Mouse (Mus musculus): ENCODE data around the gene Rpn2.

The Rpn2 gene

DNA sequence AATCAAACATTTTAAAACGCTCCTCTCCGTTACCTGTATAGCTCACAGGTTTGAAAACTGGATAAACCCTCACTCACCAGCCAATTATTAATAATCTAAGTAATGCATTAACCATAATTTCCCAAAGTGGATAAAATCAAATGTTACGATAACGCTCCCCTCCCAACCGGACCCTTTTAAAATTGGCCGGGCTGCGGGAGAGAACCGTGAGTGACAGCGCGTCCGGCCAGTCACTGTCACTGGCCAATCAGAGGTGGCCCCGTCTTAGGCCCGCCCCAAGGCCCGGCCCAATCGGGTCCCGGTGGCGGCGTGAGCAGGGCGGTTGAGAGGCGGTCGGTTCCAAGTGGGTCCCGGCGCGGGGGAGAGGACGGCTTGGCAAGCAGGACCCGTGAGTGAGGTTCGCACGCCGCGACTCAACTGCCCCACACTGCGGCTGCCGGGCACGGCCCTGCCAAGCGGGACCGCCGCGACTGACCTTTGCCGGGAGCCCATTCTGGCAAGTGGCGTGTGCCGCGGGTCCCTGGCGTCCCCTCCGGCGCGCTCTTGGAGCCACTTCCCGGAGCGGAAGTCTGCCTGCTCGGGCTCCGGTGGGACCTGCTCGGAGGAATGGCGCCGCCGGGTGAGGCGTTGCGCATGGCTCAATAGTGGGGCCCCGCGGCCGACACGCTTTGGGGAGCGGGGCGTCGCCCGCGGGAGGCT lies at the start of gene Rpn2:
Gene Rpn2, plus strand, starts transcription at position 301 of the 699 bp plus-strand sequence.
- DNase-seq (ENCODE audit: low read depth), result peak; percentile 96

DNA sequence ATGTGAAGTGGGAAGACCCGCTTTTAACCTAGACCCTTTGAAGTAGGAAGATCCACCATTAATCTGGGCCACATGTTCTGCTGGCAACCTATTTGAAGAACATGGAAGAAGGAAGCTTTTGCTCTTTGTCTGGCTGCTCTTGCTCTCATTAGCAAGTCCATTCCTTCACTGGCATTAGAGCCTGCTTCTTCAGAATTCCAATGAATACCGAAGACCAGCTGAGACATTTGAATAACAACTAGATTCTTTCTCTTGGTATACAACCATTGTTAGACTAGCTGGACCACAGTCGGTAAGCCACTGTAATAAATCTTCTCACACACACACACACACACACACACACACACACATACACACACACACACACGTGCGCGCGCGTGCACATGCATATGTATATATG lies 42.9 kb upstream of the Rpn2 start:
- DNase-seq (ENCODE audit: low read depth), result no peak

DNA sequence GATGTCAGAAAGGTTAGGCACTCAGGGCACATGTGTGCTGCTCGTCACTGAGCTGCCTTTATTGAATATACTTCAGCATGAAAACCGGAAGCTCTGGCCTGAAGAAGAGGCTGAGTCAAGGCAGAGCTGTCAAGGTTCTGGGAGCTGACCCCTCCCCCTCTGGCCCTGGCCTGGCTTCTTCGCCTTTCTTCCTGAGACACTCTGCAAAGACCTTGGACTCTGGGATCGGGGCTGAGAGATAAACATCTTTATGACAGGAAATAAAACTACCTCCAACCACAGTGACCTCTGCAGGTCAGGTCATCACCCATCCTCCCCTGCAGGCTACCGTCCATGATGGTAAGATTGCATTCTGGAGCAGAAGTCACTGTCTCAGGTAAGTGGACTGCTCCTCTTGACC lies 33.8 kb upstream of the Rpn2 start:
- DNase-seq (ENCODE audit: low read depth), result peak; percentile 17

DNA sequence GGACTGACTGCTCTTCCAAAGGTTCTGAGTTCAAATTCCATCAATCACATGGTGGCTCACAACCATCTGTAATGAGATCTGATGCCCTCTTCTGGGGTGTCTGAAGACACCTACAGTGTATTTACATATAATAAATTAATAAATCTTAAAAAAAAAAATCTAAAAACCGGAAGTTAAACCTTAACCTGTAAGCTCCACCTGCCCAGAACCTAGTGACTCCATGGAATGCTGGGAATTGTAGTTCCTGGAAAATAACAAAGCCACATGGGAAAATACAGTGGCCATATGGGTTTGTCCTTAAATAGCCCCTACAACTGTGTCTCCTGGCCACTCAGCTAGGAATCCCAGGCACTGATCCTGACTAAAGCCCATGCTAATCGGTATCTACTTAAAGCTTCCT lies 33.2 kb upstream of the Rpn2 start:
- no peak for DNase-seq (ENCODE audit: low read depth)

DNA sequence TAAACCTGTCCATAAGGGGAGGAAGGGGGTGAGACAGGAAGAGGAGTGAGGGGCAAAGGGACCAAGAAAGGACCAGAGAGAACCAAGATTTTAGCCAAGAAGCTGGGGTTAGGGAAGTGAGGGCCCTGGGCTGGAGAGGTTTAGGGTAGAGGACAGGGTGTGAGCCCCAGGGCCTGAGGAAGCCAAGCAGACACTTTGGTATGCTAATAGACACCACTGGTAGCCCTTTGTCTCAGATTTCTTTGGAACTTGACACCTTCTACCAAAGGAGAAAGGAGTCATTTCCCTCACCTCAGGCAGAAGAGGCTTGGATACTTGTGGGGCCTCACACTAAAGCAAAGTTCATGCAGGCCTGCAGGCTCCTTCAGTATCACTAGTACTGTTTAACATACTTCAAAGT lies 30.7 kb upstream of the Rpn2 start:
- DNase-seq (ENCODE audit: low read depth), result no peak

DNA sequence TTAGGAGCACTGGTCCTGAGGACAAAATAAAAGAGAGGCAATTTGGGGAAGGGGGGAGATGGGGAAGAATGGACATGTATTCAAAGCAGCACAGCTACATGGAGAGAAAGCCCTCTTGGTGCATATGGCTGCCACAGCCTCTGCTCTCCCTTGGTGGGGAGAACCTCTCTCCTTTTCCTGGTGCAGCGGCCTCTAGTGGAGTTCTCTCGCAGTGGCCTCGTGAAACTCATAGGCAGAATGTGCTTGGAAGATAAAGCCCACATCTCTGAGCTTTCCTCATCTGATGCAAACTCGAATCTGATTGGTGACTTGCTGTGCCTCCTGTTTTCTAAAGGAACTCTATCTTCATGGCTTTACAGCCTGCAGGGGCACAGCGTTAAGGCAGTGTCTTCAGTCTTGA lies 19.1 kb upstream of the Rpn2 start:
- DNase-seq (ENCODE audit: low read depth), result peak; percentile 76

DNA sequence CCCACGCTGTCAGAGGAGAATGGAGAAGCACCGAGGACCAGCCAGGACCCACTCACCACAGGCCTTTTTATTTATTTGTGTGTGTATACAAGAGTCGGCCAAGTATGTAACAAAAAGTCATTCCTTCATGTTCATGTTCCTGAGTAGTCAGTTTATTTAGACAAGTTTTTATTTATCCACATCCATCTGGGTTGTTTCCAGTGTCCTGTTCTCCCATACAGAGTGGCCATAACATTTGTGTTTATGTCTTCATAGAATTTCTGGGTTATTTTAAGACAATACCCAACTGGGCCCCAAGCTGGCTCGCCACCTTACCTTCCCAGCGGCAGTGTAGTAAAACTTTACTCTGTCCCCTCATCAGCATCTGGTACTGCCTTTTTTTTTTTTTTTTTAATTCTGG lies 16.9 kb upstream of the Rpn2 start:
- no peak for DNase-seq (ENCODE audit: low read depth)

DNA sequence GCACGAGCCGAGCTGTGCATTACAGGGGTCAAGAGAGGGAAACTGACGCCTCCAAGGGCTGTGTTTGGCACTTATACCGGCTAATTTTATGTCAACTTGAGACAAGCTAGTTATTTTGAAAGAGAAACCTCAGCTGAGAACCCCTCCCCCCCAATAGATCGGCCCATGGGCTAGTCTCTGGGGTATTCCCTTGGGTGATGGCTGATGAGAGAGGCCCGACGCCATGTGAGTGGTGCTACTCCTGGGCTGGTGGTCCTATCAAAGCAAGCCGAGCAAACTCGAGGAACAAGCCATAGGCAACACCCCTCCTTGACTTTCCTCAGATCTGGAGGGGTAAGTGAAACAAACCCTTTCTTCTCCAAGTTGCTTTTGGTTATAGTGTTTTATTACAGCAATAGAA lies 16.3 kb upstream of the Rpn2 start:
- DNase-seq (ENCODE audit: low read depth), result no peak

DNA sequence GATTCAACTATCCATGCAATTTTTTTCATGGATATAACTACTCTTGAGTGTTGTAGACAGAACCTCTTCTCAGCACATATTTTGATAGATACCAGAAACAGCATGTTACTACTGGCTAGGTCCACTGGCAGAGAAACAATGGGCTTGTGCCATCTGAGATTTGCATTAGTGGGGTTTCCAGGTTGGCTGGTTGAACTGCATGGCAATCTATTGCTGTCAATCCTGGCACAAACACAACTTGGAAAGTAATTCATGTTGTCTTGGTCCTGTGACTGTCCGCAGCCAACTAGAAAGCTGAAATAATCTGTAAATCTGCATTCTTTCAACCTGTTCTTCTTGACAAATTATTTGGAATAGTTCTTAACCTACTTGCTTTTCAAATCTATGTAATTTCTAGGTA lies 15.7 kb upstream of the Rpn2 start:
- DNase-seq (ENCODE audit: low read depth), result no peak

DNA sequence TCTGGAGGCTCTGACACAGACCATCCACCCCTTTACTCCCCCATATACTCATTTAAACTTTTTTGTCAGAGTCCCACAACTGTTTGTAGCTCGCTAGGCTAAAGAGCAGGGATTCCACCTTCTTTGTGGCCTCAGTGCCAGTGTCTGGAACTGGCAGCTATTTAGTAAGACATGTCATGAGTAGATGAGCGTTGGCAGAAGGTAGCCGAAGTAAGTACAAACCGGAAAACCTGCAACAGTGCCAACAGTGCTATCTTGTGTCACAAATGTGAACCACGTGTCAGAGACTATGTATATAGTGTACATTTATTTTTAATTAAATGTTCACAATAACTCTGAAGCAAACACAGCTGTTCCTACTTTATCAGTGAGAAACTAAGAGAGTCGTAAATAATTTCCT lies 15.0 kb upstream of the Rpn2 start:
- DNase-seq (ENCODE audit: low read depth), result no peak

DNA sequence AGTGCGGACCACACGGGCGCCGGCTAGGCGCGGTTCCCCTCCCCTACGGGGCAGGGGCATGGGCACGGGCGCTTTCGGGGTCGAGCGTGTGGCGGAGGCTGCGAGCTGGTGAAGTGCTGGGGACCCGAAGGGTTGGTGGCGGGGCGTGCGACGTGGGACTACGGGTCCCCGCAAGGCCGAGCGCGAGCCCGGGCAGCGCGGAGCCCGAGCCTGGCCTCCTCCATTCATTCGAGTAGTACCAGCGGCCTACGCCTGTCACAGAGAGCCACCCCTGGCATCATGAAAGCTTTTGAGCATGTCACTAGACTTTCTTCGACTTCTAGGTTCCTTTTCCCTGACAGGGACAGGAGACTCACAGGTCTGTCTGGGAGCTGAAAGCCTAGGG lies 591 bp downstream of the Rpn2 start, which contains the start of gene Mroh8:
Gene Mroh8, minus strand, starts transcription at position 134 of the 385 bp plus-strand sequence.
- no peak for DNase-seq (ENCODE audit: low read depth)

DNA sequence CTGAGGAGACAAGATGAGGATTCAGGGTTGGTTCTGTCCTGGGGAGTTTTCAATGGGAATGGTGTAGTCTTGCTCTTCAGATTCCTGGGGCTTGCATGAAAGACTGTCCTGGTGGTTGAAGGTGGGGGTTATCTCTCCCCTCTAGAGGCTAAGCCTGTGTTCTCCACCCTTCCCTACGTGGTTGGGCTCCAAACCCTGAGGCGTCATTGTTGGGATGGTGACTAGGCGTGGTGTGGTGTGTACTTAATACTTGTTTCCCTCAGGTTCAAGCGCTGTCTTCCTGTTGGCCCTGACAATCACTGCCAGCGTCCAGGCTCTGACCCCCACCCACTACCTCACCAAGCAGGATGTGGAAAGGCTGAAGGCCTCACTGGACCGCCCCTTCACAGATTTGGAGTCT lies 4.5 kb downstream of the Rpn2 start:
- DNase-seq (ENCODE audit: low read depth), result no peak

DNA sequence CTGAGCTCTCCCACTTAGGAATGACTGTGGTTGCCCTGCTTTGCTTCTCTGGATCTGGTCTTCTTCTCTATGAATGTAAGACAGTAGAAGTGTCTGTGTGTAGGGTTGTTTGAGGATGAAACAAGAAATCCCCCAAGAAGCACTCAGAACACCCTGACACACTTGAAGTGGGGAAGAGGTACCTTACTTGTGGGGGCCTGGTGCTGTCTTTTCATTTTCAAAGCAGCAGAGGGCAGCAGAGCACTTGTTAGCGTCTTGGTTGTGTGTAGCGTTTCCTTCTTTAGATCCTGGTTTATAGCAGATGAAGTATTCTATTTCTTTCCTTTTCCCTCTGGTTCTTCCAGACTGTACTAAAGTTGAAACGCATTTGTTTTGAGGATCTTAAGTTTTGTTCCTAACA lies 8.7 kb downstream of the Rpn2 start:
- DNase-seq (ENCODE audit: low read depth), result peak; percentile 74

DNA sequence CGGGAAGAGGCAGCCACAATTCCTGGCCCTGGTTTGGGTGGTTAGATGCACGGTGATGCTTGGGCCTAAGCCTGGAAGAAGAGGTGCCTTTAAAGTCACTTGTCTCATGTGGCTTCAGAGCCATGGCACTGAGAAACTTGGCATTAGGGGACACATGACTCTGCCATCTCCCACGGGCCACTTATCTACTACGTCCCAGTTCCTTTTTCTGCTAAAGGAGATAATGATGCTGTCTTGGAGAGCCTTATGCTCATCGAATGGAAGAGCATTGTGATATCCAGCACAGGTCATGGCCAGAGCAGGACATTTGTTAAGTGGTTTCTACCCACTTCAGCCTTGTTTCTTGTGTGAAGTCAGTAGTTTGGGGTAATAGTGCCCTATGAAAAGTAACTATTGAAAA lies 10.2 kb downstream of the Rpn2 start:
- no peak for DNase-seq (ENCODE audit: low read depth)

DNA sequence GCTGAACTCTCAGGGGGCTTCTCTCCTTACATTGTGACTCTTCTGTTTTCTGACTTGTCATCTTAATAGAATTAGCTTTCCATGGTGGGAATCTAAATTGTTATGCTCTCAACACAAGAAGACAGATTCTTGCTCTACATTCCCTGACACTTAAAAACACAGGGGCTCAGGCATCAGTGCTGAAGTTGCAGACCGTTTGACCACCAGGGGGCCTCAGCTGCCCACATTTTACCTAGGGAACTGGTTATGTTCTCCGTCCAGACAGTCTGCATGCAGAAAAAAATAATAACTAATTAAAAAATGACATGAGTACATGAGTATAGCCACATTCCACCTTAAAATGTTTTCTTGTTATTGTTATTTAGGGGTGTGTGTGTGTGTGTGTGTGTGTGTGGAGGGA lies 13.3 kb downstream of the Rpn2 start:
- DNase-seq (ENCODE audit: low read depth), result peak; percentile 81

DNA sequence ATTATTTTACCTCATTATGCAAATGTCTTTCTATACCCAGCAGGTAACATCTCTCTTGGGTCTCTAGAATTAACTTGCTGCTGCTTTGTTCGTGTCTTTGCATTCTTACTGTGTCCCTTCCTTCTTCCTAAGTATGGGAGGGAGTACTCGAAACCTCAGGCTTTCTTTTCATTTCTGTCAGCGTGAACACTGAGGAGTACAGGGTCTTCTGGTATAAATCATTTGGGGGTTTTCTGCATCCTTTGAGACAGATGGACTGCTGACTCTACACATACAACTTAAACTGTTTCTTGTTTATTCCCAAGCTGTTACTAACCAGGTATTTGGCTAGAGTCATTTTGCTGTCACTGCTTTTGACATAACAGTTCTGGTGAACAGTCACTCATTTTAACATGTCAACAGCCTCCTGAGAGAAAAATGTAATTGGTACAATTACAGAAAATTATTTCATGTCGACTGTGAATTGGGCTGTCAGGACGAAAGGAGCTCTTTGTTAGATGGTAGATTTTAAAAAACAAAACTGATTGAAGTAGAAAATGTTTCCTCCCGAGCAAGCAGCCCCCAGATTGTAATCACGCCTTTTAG lies 17.4 kb downstream of the Rpn2 start:
- no peak for DNase-seq (ENCODE audit: low read depth)

DNA sequence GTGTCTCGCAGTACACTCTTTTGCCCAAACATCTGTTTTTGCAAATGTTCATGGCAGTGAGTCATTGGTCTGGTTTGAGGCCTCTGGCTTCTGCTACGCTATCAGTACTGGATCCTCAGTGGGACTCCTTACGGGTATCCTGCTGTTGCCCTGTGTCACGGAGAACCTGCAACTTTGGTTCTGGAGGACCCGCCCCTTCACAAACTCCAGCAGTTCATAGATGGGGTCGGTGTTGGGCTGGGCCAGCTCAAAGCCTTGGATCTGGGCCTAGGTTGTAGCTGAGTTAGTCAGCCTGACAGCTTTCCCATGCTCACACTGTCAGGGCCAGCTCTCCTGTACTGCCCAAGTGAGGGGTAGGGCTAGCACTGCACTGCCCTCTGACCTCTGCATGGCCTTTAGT lies 21.2 kb downstream of the Rpn2 start:
- no peak for DNase-seq (ENCODE audit: low read depth)

DNA sequence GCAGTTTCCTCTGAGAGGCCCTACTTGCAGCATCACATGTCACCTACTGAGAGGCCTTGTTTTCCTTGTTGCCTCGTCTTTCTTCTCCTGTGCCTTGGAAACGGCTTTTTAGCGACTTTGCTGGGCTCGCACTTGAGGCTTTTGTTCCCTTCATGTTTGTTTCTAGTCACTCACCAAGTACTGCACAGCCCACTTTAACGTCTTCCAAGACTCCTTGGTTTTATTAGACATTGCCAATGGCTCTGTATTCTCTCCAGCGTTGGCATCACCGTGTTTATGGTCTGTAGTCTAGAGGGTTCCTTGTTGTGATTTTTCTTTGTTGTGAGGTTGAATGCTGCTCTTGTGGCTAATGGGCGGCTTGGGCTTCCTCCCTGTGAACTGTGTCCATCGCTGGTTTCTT lies 24.3 kb downstream of the Rpn2 start:
- DNase-seq (ENCODE audit: low read depth), result no peak

DNA sequence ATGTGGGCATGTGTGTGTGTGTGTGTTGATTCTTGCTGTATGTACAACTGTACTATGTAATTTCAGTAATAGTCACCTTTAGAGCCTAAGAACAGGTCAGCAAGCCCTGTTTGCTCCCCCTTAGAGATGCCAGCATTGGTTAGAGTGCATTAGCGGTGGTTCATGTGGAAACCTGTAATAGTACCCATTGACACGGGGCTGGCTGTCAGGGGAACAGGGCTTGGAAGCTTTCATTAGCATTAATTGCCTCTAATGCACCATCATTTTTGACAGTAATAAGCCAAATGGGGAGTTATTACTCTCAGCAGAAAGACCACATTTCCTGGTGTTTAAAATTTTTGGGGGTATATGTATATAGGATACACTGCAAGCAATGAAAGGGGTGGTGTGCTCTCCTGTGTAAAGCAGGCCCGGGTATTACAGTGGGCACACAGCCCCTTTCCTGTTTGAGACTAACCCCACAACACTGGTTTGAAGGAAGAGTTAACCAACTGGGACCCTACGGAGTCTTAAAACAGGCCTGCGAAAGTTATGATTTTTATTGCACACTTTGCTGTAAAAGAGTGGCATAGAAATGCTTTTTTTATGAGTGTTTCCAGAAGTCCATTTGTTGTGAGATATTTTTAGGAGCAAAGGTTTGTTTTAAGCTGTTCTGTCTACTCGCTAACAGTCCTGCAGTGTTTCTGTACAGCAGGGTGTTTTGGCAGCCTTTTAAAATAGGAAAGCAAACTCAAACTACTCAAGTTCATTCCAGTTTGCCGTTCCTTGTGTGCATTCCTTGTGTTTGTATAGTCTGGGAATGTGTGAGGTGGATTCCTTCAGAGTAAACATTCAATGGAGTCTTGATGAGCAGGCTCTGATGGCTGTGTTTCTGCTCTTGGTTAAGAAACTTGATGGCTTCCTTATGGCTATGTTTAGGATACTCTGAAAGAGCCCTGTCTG lies 27.5 kb downstream of the Rpn2 start:
- DNase-seq (ENCODE audit: low read depth), result no peak

DNA sequence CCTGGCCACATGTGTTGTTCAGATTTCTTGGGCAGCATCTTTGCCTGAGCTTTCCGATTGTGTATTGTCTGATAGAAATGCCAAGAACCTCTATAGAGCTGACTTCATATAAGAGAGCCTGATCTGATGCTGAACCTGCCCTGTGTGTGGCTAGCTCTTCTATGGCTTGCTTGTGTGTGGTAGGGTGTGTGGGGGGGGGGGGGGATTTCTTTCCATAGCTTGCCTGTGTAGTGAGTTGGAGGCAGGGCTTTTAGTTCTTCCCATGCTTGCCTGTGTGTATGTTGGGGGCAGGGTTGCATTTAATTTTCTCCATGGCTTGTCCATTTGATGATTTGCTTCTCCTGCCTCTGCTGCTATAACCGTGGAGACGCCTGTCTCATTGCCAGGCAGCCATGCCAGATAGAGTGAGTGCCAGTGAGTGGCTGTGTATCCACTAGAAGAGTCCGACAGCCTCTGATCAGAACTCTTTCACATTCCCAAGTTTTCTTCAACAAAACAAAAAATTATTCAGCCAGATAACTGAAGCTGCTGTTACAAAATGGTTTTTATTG lies 29.0 kb downstream of the Rpn2 start:
- no peak for DNase-seq (ENCODE audit: low read depth)

DNA sequence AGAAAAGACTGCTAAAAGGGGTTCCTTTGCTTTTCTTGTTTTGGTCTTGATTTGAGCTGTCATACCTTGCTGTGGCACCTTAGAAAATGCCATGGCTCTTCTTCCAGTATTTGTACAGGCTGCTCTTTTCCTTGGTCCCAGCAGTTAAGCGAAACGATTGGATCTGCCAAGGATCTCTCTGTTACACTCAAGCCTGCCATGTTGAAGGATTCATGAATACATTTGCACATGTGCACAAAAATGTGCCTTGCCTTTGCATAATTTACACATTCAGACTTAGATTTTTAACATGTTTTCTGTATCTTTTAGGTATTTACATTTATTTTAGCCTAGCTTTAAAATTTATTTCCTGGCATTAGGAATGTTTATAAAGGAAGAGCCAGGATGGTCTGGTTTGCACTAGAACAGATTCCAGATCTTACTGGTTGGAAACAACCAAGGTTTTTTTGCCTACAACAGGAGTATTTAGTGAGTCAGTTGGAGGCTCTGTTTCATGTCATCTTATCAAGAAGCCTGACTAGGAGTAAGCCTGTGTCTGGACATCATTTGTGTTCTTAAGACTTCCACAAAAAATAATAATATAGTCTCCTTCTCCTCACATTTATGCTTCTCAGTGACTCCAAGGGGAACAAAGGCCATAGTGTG lies 29.6 kb downstream of the Rpn2 start:
- DNase-seq (ENCODE audit: low read depth), result no peak

DNA sequence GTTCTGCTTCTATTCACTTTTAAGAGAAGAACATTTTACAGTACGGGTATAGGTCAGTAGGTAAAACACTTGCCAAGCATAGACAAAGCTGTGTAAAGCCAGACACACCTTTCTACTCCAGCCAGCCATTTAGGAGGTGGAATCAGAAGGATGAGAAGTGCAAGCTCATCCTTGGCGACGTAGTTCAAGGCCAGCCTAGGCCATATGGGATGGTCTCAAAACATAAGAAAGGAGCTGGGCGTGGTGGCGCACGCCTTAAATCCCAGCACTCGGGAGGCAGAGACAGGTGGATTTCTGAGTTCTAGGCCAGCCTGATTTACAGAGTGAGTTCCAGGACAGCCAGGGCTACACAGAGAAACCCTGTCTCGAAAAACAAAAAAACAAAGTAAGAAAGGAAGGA lies 30.8 kb downstream of the Rpn2 start:
- no peak for DNase-seq (ENCODE audit: low read depth)
